ENCODE assay signal across 13 mouse cellular contexts in the genomic region with DNA sequence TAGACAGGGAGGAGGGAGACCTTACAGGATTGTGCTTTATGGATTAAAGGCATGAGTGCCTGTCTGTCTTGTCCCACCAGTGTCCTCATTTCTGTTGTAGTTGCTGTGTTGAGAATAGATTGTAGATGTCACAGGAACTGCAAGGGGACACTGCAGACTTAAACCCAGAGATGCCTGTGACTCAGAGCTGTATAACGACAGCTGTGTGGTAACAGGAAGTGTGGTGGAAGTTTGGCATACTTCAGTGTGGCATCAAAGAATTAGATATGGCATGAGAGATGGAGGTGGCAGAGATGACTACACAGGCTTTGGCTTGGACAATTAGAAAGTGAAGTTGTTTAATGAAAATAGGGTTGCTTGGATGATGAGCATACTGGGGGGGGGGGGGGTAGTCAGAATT.
DNase-seq lines count a peak whose midpoint lies in the region; ATAC-seq lines count a peak whose summit lies in the region.
"Had no signal": no experiment of that assay in that cellular context is flagged by ENCODE, and none has a peak within 500 bp of the region (broad histone marks: within the 10 kb centered on the region; RNA-seq: fewer than 3 reads in every experiment).

No protein-coding gene starts in this region.

- no peak for DNase-seq in frontal cortex, postnatal 36 days (ENCODE audit: low spot score in 2 of 2)
- DNase-seq in 416B (ENCODE audit: low read depth) = peak; percentile 92
- peak; percentile 48 for DNase-seq in brain, adult 2 months (ENCODE audit: low read depth, low spot score)
- peak; percentile 43 for DNase-seq in naive thymus-derived CD4-positive, alpha-beta T cell, adult 2 months (ENCODE audit: low read depth)
- DNase-seq in cerebellum, adult 9-10 months = no peak
- no peak for DNase-seq in urinary bladder, postnatal 25 days (ENCODE audit: low spot score)
- DNase-seq in right cerebral cortex, adult 2 months (ENCODE audit: low spot score in 2 of 2) = no peak
- DNase-seq: adrenal gland, adult 8-10 months; kidney, postnatal 10 days; left cerebral cortex, postnatal 4 days had no signal

- peak; percentile 26; the same call in 1 of the 2 replicates for ATAC-seq in frontal cortex, adult (ENCODE audit: low TSS enrichment)
- ATAC-seq: midbrain, embryonic 15.5 days; Patski had no signal

Comparison
In these comparisons a context has a peak if more than half of its experiments do, and no peak if none do; other contexts are left out.
1. DNase-seq: peak in 416B (single experiment), brain, adult 2 months (single experiment) and naive thymus-derived CD4-positive, alpha-beta T cell, adult 2 months (single experiment); none in frontal cortex, postnatal 36 days (0 of 2), cerebellum, adult 9-10 months (single experiment), urinary bladder, postnatal 25 days (single experiment) and right cerebral cortex, adult 2 months (0 of 2).